In the genomic region with DNA sequence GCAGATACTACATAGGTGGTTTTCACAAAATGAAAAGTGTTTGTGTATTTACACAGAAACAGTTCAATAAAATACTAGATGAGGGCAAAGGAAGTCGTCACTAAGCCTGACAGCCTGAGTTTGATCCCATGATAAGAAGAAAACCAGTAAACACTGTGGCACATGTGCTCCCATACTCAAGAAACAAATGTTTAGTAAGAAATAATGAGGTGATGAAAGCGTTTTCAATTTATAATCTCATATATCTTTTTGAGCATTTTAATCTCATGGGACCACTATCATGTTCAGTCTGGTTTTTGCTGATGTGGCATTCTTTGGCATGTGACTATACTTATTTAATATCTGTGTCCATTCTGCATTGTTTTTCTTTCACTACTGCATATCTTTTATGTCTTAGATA, we compare ENCODE assay signal across 15 mouse cellular contexts. TPM values are rescaled to one million over a fixed set of nuclear protein-coding genes. Genes with fewer than 3 reads are reported as not detected.
"Had no signal": no experiment of that assay in that cellular context is flagged by ENCODE, and none has a peak within 500 bp of the region (broad histone marks: within the 10 kb centered on the region; RNA-seq: fewer than 3 reads in every experiment).

No protein-coding gene starts in this region.

- H3K9me3 ChIP-seq: midbrain, embryonic 10.5 days; midbrain, embryonic 12.5 days; neural tube, embryonic 12.5 days had no signal

- H3K4me3 ChIP-seq: midbrain, embryonic 10.5 days; midbrain, embryonic 12.5 days; neural tube, embryonic 12.5 days had no signal

- DNase-seq: lung, adult 18-20 months; lung, embryonic 14.5 days; lung, postnatal 10 days; lung, postnatal 4 days; midbrain, embryonic 14.5 days; right cerebral cortex, adult 18-20 months; right cerebral cortex, postnatal 25 days; right cerebral cortex, postnatal 4 days; spleen, adult 18-20 months; thymus, adult 18-20 months; thymus, postnatal 36 days had no signal

- H3K27ac ChIP-seq: midbrain, embryonic 10.5 days; midbrain, embryonic 12.5 days; neural tube, embryonic 12.5 days had no signal

- H3K9ac ChIP-seq: lung, embryonic 14.5 days; midbrain, embryonic 12.5 days; neural tube, embryonic 12.5 days had no signal

- H3K36me3 ChIP-seq: midbrain, embryonic 10.5 days; midbrain, embryonic 12.5 days; neural tube, embryonic 12.5 days had no signal

RNA-seq across cellular contexts. Expression of a gene that starts 22.2 kb away (rescaled TPM):
- total RNA-seq: megakaryocyte-erythroid progenitor cell, adult 5-6 weeks had no signal
- polyA plus RNA-seq: midbrain, embryonic 10.5 days had no signal
